Mouse (Mus musculus): ENCODE measurements at regions not wholly inside any gene's neighbourhood (a gene's known extent, or its start where the extent isn't known, plus 50 kb on each side); places are given as distances from the start of the nearest gene placed in this dataset.

DNA sequence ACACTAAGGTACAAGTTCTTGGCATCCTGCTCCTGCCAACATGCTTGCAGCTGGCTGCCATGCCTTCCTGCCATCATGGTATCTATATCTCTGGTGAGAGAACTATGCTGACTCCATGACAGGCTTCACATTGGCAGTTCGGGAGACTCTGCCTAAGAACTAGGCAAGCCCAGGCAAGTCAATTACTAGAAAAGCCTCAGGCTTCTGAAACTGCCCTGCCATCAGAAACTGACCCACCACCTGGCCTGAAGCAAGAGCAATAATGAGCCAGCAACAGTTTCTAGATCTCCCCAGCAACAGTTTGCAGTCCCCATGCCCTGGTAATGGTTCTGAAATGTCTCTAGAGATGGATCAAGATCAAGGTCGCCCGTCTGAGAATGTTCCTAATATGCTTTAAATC, 280.8 kb downstream of the Rnf152 start:
- DNase-seq (ENCODE audit: low spot score): no peak

DNA sequence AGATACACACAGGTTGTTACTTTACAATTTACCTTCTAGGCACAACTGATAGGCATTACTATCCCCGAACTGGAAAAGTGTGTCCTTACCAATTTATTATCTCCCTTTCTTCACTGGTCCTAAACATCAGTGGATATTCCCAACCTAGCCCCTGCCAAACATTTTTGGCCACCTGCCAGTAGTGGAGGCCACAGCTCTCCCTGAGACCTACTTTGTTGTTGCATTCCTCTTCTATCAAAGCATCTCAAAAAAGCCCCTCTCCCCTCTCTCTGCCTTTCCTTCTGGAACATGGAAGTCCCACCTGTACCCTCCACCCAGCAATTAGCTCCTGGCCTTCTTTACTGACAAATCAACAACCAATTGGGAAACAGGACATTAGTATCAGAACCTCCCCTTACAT, 282.2 kb downstream of the Rnf152 start:
- no peak for DNase-seq (ENCODE audit: low spot score)

DNA sequence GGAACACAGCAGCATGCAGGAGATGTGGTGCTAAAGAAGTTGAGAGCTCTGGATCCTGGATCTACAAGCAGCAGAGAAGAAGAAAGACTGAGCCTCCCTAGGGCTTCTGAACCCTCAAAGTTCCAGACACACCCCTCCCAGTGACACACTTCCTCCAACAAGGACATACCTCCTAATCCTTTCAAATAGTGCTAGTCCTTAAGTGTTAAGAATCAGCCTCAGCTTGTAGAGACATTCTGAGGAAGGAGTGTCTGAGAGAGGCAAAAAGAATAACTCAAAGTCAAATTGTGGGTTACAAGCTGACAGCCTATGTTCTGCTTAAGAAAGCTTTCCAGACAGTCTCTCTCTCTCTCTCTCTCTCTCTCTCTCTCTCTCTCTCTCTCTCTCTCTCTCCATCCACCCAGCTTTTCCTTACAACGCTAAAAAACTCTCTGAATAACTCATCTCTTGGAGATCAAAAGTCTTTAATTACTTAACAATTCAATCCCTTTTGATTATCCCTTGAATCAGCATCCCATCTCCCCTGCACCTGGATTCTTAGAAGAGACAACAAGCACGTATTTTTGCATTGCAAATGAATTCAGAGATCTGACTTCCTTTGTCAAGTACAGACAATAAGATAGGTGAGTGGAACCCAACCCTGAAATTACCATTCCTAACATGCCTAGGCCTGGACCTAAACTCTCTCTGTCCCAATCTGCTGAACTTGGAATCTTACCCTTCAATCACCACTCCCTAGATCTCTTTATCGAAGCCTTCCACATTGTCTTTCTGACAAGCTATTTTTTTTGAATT, 285.7 kb downstream of the Rnf152 start:
- no peak for DNase-seq (ENCODE audit: low spot score)

DNA sequence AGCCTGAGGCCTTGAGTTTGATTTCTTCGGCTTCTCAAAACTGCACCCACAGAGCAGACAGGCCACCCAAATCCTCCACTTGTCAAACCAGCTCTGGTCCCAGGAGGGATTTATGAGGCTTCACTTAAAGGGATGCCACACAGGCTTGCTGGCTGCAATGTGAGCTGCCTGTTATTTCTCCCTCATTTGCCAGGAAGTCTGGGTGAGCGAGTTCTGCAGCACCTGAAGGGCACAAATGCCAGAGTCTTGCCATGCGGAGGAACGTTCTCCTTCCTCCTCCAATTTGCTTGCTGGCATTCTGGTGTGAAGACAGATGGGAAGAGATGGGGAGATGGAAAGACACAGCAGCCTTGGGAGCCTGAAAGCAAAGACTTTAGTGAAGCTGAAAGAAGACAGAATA, 288.6 kb downstream of the Rnf152 start:
- DNase-seq (ENCODE audit: low spot score): no peak

DNA sequence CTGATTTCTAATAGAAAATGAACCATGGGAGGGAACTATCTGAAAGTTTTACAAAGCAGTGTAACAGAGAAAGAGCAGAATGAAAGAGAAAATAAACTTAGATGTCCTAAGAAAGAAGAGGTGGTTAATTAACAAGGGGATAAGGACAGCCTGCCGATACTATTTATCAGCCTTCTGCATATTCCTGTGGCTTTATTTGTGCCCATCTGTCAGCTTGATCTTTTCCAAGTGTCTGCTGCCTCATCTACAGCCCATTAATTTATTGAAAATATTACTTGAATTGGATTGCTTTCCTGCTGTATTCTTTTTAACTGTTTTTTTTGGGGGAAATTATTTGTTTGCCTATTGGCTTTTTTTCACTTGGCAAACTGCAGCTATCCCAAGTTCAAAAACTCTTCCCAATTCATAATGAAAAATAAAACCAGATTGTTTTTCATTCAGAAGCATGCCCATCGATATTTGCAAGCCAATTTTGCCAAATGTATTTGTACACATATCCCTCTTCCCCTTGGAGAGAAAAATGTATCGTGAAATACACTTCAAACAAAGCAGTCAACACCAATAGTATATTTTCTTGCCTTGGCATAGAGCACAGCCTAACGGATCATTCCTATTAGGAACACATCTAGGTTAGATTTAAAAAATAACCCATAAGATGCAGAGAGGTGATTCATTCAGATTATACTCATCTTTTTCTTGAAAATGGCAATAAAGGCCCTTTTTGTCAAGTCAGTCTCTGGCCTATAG, 289.3 kb downstream of the Rnf152 start:
- no peak for DNase-seq (ENCODE audit: low spot score)

DNA sequence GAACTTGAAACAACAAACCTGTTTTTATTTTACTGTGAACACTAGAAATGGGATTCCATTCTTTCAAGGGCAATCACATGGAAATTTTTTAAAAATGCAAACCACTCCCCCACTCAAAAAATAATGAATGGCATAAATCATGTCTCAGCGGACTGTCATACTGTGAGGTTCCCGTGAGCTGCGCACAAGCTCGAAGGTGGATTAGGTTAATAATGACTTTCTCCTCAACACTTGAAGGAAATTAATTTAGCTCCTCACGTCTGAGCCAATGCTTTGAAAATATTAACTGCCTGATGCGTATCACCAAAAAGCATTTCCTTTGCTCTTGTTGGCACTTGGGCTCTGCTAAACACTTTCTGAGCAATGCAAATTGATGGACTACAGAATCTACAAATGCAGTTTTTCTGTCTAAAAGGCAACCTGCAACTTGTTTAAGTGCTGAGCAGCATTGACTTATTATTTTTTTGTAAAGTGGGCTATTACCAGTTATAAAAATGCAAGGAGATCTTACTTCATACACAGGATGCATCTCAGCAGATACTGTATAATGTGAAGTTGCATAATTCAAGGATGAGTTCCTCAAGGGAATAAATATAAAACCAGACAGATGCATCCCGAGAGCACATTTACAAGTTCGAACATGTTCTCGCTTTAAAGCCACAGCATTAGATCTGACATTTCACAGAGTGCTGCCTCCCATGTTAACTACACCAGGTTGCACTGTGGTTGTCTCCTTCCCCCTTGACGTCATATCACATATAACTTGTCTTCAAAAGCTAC, 282.4 kb downstream of the Cdh20 start:
- no peak for DNase-seq (ENCODE audit: low spot score)

All from ovary, postnatal 14 days (tissue).